Mouse (Mus musculus) ovary, postnatal 14 days (tissue): ENCODE data around the gene Med13l.

Experiments used
- DNase-seq: peaks from one replicate; pipeline ENCODE4 v3.0.0; 2022; ENCODE audit warnings: low spot score

Med13l gene

DNA sequence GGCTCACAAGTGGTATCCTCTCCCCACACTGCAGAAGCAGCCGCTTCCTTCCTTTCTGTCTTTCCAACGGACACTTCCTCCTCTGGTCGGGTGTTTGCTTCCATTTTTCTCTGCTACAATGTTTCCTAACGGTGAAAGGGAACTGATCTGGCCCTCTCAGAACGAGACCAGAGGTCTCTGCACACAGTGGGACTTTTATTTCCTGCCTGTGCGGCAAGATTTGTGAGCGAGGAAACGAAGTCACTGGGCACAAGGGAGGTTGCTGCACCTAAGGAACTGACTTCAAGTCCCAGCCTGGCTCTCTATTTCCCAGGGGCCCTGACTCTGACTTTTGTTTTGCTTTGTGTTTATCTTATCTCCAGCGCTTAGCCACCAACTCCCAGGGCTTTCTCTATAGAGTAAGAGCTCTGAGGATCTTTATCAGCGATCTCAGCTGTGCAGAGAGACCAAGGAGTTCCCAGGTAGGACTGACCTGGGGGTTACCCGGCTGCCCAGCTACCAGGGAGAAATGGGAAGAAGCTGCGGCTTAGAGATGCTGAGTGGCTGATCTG is 4.0 kb upstream of the Med13l start:
- no peak for DNase-seq

DNA sequence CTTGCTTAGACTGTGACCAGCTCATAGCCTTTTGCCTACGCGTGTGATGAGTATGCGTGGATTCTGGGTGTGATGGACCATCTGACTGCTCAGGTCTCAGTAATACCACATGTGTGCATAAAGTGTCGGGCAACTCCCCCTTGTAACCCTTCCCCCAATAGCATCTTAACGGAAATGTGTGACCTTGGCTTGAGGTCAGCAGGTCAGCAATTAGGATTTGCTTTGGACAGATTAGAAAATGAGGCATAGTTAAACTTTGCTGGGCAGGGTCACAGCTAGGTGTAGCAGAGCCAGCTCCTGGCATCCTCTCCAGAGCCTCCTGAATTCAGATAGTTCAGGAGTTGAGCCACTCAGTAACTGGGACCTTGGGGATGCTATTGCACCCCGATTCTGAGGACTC is 1.6 kb upstream of the Med13l start:
- DNase-seq = no peak

DNA sequence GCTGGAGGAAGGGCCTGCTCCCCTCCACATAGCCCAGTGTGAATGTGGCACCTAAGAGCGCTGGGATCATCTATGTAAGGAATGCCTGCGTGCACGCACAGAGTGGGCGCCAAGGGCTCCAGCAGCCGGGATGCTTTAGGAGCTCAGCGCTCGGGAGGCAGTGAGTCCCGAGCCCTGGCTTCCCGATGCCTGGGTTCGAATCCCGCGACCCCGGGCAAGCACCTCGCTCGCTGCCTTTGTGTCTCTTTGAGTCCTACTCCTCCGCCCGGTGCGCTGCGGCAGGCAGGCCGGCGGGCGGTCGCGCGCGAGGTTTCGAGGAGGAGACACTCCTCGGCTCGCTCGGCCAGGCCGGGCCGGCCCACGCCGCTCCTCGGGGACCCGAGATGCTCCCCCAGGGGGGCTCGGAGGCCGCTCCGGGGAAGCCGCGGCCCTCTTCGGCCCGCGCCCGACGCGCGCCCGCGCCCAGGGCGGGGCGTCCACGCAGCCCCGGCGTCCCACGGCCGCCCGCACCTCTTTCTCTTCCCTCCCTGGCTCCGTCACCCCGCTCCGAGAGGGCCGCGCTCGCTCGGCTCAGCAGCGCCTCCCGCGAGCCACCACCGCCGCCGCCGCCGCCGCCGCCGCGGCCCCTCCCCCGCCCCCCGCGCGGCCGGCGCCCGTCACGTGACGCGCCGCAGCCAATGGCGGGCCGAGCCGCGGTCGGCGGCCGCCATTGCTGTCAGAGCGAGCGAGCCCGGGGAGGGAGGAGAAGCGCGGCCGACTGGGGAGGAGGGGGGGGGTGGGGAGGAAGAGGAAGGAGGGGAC is 695 bp upstream of the Med13l start:
- DNase-seq = peak; percentile 70

DNA sequence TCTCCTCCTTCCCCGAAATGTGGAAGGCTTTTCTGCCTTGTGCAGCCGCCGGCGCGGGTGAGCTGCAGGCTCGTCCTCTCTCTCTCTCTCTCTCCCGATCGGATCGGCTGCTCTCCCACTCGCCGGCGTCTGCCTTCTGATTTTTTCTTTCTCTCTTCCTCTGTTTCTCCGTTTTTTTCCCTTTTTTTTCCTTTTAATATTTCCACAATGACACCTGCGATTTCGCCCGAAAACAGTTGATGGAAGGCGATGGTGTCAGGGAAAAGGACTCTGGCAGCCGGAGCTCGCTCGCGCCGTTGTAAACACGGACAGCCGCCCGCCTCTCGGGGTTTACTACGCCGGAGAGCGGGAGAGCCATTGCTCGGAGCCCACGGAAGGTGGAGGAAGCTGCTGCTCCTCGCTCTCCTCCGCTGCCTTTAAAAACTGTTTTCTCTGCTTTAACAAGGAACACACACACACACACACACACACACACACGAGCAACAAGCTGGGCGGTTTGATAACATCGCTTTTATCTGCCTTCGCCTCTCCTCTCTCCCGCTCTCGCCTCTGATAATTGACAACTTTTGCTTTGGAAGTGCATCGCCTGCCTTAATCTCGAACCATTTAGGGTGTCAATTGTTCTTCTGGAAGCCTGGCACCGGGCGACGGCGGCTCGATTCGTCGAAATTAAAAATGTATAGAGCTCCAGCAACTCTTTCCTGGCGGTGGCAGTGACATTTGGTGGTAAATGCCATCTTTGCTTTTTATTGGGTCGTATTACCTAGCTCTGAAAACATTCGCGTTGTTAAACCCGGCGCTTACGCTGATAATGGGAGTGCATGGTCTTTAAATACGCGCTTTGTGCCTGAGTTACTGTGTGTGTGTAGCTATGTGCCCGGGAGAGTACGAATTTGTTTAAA is 858 bp downstream of the Med13l start:
- peak; percentile 28 for DNase-seq

DNA sequence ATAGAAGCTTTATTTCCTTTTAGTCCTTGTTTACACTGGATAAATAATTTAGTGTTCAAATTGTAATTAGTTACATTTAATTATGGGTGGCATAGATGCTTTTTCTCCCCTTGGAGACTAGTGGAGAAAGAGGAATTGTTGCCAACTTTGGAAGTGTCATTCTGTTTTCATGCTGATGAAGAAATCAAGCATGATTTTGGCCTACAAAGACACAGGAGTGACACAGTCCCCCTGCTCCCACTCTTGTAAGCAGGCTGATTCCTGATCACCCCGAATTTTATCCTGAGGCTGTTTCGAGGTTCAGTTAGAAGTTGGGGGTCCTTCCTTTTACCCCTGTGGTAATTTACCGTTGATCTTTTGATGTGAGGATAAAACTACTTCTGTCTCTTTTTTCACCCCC is 1.7 kb downstream of the Med13l start:
- DNase-seq = no peak

DNA sequence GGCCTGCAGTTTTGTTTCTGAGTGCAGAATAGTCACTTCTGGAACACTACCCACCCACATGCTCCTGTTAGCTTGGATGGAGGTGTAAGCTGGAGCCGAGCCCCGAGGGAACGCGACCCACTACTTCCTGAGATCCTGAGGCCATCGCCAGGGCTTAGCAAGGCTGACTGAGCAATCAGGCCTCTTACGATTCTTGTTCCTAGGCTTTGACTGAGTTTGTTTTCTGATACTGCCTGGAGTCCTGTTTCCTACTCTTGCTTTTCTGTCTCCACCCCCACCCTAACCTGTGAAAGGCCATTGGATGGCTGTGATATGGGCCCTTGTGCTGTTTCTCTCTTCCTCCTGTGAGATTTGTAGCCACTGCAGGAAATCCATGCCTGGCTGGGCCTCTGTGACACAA is 3.1 kb downstream of the Med13l start:
- DNase-seq = no peak

DNA sequence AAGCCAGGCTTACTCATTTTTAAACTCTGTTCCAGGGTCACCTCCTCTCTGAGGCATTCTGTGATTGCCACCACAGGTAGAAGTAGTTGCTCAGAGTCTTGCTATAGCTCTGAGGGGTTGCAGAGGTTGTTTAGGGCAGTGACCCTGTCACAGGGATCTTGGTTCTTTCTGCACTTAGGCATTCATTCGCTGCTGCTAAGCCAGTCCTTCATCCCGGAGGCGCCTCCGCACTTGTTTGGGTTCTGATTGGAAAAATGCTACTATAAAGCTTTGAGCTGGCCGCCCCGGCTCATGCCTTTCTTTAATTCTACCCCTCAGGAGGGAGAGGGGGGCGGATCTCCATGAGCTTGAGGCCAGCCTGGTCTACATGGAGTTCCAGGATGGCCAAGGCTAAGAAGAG is 6.9 kb downstream of the Med13l start:
- no peak for DNase-seq

DNA sequence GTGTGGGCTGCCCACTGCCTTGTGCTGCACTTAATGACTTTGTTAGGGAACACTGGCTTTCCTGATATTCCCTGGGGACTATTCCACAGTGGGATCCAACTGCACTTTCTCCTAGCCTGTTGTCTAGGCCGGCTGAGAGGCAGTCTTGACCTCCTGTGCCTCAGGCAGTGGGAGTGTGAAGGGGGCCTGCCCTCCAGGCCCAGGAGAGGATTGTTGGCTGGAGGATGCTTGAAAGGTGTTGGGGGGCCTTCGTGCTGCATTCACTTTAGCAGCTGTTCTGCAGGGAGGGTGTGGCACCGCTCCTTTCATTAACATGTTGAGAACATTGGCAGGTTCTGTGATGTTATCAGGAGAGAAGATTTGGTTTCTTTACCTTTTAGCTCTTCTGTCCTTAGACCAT is 8.5 kb downstream of the Med13l start:
- DNase-seq = no peak

DNA sequence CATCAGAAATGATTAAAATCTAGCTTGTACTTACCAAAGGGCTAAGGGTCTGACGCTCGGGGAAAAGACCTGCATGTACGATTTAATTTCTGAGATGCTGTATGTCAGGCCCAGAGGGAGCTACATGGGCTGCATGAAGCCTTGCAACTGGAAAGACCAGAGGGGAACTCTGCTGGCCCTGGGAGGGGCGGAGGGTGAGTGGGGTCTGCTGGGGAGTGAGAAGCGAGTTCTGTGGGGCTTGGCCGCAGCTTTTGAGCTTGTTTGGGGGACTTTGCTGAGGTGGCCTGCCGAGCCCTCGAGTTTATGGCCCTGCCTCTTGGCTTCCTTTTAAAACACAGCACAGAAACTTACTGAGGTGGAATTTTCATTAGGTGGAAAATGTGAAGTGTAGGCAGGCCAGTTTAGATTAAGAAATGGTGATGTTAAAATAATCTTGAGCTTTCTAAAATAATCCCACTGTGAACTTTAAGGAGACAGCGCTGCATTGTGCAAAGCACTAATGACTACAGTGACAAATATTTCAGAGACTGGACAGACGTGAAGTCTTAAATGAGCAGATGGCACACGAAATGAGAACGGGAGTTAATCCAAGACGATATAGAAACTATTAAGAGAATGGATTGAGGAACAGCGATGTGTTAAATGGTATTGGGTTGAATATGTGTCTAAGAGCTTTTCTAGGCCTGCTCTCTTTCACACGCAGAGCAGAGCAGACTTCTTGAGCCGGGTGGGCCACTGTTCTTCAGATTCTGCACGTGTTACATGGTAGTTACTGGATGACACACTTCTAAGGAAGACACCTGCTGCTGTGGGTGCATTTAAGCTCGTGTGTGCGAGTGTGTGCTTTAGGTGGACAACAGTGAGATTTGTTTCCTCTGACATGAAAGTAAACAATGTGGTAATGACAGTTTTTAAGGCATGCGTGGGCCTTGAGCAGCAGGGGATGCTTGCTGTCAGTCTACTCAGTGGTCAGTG is 9.4 kb downstream of the Med13l start:
- DNase-seq = no peak

DNA sequence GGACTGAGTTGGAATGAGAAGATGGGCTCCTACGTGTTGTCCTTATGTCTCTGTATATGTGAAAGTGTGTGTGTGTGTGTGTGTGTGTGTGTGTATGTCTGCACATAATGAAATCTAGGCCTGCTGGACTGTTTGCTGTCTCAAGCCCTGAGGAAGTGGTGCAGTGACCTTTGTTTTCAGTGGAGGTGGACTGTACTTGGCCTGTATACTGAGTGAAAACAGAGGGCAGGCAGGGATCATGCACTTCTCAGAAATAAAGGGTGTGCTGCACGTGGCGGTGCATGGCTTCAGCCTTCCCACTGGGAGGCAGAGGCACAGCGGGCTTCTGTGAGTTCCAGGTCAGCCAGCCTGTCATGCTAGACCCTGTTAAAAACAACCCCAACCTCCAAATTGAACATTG is 11.0 kb downstream of the Med13l start:
- DNase-seq = no peak

DNA sequence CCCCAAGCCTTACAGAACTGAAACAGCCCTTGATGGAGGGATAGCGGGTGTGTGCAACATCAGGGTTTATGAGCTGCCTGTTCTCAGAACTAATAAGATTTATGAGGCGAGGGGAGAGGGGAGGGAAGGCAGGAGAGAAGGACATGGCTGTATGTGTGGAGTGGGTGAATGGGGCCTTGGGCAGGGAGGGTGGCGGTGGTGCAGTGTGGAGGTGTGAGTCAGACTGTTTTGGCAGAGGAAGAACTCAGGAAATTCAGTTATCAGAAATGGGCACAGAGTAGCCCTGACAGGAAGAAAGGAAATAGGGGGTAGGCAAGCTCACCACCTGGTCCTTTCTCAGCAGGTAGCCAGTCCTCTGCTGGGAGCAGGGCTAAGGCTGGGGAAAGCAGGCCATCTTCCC is 13.8 kb downstream of the Med13l start:
- no peak for DNase-seq

DNA sequence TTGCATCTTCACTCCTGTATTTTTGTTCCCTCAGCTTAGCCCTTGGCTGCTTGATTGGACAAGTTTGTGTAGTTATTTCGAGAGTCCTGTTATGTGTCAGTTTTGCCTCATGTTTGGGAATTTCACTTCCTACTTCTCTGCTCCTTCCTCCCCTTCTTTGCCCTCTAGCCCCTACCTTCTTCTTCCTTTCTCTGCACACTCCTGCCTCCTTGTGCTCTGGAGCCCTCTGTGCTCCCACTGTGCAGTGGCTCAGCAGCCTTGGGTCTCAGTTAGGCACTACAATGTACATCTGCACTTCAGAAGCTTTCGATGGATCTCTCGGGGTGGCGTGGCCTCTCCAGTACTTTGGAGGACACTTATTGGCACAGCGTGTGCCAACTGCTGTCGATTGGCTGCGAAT is 14.5 kb downstream of the Med13l start:
- no peak for DNase-seq

DNA sequence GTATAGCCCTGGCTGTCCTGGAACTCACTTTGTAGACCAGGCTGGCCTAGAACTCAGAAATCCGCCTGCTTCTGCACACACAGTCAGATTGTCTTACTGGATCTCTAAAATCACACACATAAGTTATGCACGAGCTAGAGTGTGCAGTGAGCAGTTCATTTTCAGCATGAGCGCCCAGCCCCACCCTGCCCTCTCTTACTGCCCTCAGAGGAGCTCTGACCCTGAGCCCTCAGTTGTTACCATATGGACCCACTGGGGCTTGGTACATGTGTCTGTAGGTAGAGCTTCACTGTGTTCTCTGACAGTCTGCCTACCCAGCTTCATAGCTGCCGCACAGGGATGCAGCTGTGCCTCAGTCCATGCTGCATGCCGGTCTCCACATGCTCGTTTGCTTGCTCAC is 15.4 kb downstream of the Med13l start:
- DNase-seq = no peak

DNA sequence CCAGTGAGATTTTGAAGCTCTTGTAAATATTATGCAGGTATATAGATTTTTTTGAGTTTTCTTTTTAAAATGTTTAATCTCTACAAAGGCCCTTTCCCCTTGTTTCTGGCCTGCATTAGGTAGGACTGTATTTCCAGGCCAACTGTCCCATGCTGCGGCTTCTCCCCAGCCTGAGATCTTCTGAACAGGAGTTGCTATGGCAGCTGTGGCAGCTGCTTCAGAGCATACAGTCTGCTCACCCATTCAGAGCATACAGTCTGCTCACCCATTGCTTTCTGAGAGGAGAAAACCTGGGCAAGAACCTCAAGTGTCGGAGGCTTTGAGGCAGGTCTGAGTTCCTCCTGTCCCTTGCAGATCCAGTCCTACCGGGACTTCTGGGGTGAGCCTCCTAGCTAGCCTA is 16.3 kb downstream of the Med13l start:
- no peak for DNase-seq

DNA sequence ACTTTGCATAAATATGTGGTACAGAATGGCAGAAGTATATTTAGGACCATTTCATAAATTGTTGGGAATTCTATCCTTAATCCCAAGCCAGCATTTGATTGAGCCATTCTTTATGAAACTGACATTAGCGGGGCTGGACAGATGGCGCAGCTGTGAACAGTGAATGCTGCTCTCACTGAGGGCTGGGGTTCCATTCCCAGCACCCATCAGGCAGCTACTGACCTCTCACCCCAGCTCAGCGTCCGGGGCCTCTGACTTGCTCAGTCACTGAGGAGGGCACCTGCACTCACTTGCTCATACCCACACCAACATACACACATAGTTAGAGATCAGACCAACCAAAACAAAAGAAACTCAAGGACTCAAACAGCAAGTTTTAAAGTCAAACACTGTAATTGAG is 24.9 kb downstream of the Med13l start:
- DNase-seq = no peak

DNA sequence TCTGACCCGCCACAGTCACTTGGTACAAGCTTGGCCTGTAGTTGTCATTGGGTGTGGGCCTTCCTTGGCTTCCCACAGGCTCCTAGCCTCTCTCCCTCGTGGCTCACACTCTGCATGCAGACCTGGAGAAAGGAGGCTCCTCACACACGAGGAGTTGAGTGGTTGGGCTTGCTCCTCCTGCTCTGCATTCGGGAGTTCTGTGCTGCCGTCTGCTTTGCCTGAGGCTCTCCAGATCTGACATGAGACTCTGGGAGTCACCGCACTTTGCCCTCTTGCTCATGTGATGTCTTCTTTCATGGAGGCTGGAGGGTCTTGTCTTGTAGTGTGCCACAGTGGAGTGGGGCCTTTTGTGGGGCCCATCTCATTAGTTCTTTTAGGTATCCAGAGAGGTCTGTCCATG is 26.1 kb downstream of the Med13l start:
- no peak for DNase-seq

DNA sequence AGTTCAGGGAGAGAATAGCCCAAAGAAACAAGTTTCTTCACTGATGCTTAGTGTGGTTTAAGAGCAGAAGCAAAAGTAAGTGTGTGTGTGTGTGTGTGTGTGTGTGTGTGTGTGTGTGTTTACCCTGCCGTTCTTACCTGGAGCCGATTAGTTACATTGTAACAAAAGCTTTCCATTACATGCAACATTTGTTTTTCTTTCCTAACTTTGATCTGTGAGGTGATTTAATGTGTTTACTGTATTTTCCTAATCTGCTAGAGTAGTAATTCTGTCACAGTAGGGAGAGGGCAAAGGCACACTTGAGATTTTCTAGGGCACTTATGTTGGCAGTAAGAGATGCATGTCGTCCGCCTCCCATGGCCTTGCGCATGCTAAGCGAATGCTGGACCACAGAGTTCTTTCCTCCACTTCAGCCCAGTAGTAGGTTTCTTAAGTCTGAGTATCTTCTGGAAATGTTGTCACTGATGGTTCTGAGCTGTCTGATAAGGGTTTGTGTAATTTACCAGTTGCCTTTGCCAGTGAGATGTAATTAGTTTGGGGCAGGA is 28.0 kb downstream of the Med13l start:
- DNase-seq = no peak

DNA sequence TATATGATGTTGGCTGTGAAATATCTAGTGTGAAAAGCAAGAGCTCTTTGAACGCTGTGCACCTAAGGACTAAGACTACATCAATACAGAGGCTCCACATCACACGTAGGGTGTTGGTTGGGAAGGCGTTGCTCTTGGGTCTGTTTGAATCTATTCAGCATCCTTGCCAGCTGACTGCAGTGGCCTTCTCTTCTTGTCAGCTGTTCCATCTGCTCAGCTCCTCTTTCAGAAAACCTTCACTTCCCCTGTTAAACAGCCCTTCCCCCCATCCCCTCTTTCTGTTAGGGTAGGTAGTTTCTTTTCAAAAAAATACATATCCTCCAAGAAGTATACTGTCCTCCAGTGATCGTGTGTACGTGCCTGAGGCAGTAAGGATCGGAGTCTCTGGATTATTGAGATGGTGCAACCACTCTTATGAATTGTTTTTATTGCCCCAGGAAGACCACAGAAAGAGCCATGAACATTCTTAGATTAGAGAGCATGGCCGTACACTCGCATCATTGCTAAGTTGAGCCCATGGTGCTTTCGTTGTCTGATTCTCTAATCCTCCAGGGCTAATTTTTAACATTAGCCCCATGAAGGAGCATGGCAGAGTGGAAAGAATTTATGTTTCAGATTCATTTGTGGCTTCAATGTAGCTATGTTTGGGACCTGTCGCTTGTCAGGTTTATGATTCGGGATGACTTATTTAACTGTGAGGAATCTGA is 28.9 kb downstream of the Med13l start:
- no peak for DNase-seq

DNA sequence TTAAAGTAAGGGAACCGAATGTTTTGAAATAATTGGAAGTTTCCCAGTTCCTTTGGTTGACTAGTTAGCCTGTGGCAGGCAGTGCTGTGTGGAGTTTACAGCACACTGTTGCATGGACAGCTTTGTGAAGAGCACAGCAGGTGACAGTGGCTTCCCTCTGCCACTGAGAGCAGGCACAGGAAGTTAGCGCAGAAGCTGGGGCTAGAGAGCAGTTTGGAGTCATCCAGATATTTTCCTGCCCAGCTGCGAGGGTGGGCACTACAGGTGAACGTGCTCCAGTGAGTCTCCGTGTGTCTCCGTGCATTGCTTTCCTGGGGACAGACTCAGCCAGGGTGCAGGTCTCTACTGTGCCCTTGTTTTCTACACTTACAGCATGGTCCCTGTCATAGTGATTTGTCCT is 30.4 kb downstream of the Med13l start:
- no peak for DNase-seq

DNA sequence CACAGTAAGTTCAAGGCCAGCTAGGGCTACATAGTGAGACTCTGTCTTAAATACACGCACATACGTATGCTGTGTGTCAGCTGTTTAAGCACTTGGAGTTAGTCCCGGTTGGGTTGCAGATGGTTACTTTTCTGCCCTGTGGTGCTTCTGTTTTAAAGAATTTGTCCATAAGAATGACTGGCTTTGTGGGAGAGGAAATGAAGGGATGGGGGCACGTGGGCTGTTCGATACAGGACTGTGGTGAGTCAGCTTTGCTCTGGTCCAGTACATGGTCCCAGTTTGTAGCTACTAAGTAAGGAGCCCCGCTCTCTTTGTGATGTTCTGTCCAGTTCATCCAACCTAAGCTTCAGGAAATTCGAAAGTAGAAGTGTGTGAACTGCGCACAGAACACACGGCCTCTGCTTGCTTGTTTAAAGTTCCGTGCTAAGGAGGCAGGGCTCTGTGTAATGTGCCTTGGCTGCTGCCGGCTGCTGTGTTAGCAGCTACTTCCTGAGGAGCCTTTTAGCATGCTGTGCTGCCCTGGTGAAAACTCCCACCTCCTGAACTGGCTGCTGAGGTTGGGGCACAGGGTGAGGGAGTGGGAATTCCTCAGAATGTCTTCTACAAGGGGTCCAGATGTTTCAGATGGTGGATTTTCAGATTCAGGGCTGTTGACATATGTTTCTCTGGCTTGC is 31.5 kb downstream of the Med13l start:
- no peak for DNase-seq
